Mouse (Mus musculus) adrenal gland, postnatal 14 days (tissue): Measurements from ENCODE around the gene Idua. TPM values are rescaled to one million over a fixed set of nuclear protein-coding genes. Genes with fewer than 3 reads are reported as not detected.

Experiments
- DNase-seq: peaks from one replicate; pipeline ENCODE4 v3.0.0; 2021; ENCODE audit warnings: mixed read lengths
- total RNA-seq: library from RNA; stranded (reverse); gene quantifications from 2 replicates; pipeline ENCODE4 v1.2.3, GENCODE M21; 2021

Idua gene
- total RNA-seq, 1 experiment from 2014 or later: 12.6 TPM

GRCm38 (mm10) chr5:108680871-108681270, 20.7 kb downstream of the Idua start:
- peak; percentile 74 for DNase-seq

GRCm38 (mm10) chr5:108689091-108689490, 29.0 kb downstream of the Idua start:
- DNase-seq: no peak

GRCm38 (mm10) chr5:108691152-108691551, 31.0 kb downstream of the Idua start:
- DNase-seq: no peak

GRCm38 (mm10) chr5:108692271-108692670, 32.1 kb downstream of the Idua start, which contains the start of gene Fgfrl1:
TSS of gene Fgfrl1 (plus strand) at chr5:108692382.
- DNase-seq: peak; percentile 87

- peak; percentile 95 for DNase-seq
Observed at GRCm38 (mm10) chr5:108693872-108694288, 33.7 kb downstream of the Idua start.

GRCm38 (mm10) chr5:108694352-108695261, 34.5 kb downstream of the Idua start:
- DNase-seq: peak; percentile 76

GRCm38 (mm10) chr5:108695861-108696260, 35.7 kb downstream of the Idua start:
- peak; percentile 53 for DNase-seq

GRCm38 (mm10) chr5:108696542-108696941, 36.4 kb downstream of the Idua start:
- no peak for DNase-seq

- DNase-seq: no peak
Observed at GRCm38 (mm10) chr5:108697341-108697753, 37.2 kb downstream of the Idua start.

- no peak for DNase-seq
Observed at GRCm38 (mm10) chr5:108700346-108700745, 40.2 kb downstream of the Idua start.

- DNase-seq: no peak
Observed at GRCm38 (mm10) chr5:108701341-108702021, 41.4 kb downstream of the Idua start.

GRCm38 (mm10) chr5:108703754-108704626, 43.9 kb downstream of the Idua start:
- DNase-seq: peak; percentile 66

GRCm38 (mm10) chr5:108707758-108708157, 47.6 kb downstream of the Idua start:
- DNase-seq: no peak

GRCm38 (mm10) chr5:108708419-108708818, 48.3 kb downstream of the Idua start:
- DNase-seq: no peak

GRCm38 (mm10) chr5:108708981-108709731, 49.0 kb downstream of the Idua start:
- DNase-seq: peak; percentile 57

- no peak for DNase-seq
Observed at GRCm38 (mm10) chr5:108711968-108712367, 51.8 kb downstream of the Idua start.

- DNase-seq: no peak
Observed at GRCm38 (mm10) chr5:108713096-108713495, 53.0 kb downstream of the Idua start.

- DNase-seq: peak; percentile 70
Observed at GRCm38 (mm10) chr5:108713691-108714090, 53.6 kb downstream of the Idua start.

GRCm38 (mm10) chr5:108714149-108714548, 54.0 kb downstream of the Idua start:
- peak; percentile 61 for DNase-seq

GRCm38 (mm10) chr5:108715974-108716373, 55.8 kb downstream of the Idua start:
- DNase-seq: no peak

GRCm38 (mm10) chr5:108718051-108718450, 57.9 kb downstream of the Idua start:
- DNase-seq: no peak
